Comparison of ENCODE assay signal across 32 mouse cellular contexts in the genomic region with DNA sequence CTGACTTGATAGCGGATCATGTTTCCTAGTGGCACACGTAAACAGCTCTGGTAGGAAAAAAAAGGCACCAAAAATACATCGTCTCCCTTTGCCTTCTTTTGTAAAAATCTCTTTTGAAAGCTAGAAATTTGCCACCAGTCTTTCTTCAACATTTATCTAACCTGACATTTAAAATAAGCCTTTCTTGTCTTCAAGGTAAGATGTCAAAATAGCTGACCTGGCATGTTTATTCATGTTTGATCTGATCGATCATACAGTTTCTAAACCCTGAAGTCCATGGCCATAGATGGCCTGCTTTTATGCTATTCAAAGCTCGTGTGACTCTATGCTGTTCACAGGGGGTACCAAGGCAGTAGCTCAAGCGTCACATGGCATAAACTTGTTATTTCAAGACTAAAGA.
"Had no signal": no experiment of that assay in that cellular context is flagged by ENCODE, and none has a peak within 500 bp of the region (broad histone marks: within the 10 kb centered on the region; RNA-seq: fewer than 3 reads in every experiment).

No protein-coding gene starts in this region.

- DNase-seq: left cerebral cortex, postnatal 4 days; liver; liver, embryonic 13.5 days; liver, postnatal 0 days; lung, adult 18-20 months; lung, adult 2 months; lung, embryonic 14.5 days; lung, postnatal 10 days; lung, postnatal 14 days; lung, postnatal 36 days; lung, postnatal 4 days; midbrain, embryonic 14.5 days had no signal

- H3K4me2 ChIP-seq: limb, embryonic 12.5 days; limb, embryonic 13.5 days; limb, embryonic 15.5 days; liver, embryonic 11.5 days; liver, embryonic 12.5 days; liver, embryonic 13.5 days; liver, embryonic 15.5 days; lung, embryonic 14.5 days; lung, embryonic 15.5 days; midbrain, embryonic 11.5 days; midbrain, embryonic 12.5 days; midbrain, embryonic 13.5 days; midbrain, embryonic 15.5 days; neural tube, embryonic 12.5 days had no signal

- H3K4me1 ChIP-seq: limb, embryonic 13.5 days; limb, embryonic 15.5 days; liver, embryonic 12.5 days; liver, embryonic 13.5 days; liver, embryonic 15.5 days; lung, embryonic 15.5 days; neural tube, embryonic 12.5 days had no signal

- ATAC-seq: liver, embryonic 12.5 days; liver, postnatal 0 days; lung, postnatal 0 days; midbrain, embryonic 13.5 days; midbrain, embryonic 15.5 days; midbrain, embryonic 16.5 days had no signal

- H3K4me3 ChIP-seq: limb, embryonic 10.5 days; limb, embryonic 12.5 days; limb, embryonic 13.5 days; limb, embryonic 15.5 days; liver, embryonic 12.5 days; liver, embryonic 13.5 days; liver, embryonic 15.5 days; lung, embryonic 15.5 days; megakaryocyte, embryonic 14.5 days; midbrain, embryonic 10.5 days; midbrain, embryonic 12.5 days; midbrain, embryonic 13.5 days; midbrain, embryonic 15.5 days; myocyte; neural tube, embryonic 12.5 days had no signal

- H3K27me3 ChIP-seq: limb, embryonic 12.5 days; limb, embryonic 13.5 days; limb, embryonic 15.5 days; liver, embryonic 12.5 days; liver, embryonic 13.5 days; liver, embryonic 15.5 days; lung, embryonic 15.5 days; megakaryocyte, embryonic 14.5 days; midbrain, embryonic 13.5 days; midbrain, embryonic 15.5 days; neural tube, embryonic 12.5 days had no signal

- H3K27ac ChIP-seq: limb, embryonic 10.5 days; limb, embryonic 12.5 days; limb, embryonic 13.5 days; limb, embryonic 15.5 days; liver, embryonic 12.5 days; liver, embryonic 13.5 days; liver, embryonic 14.5 days; liver, embryonic 15.5 days; lung, embryonic 15.5 days; macrophage; midbrain, embryonic 10.5 days; midbrain, embryonic 12.5 days; midbrain, embryonic 13.5 days; midbrain, embryonic 15.5 days; neural tube, embryonic 12.5 days had no signal

- H3K36me3 ChIP-seq: limb, embryonic 10.5 days; limb, embryonic 12.5 days; limb, embryonic 13.5 days; limb, embryonic 15.5 days; liver, embryonic 12.5 days; liver, embryonic 13.5 days; liver, embryonic 15.5 days; lung, embryonic 15.5 days; midbrain, embryonic 10.5 days; midbrain, embryonic 12.5 days; midbrain, embryonic 13.5 days; midbrain, embryonic 15.5 days; neural tube, embryonic 12.5 days had no signal

- H3K9me3 ChIP-seq: limb, embryonic 10.5 days; limb, embryonic 12.5 days; limb, embryonic 13.5 days; limb, embryonic 15.5 days; liver, embryonic 12.5 days; liver, embryonic 13.5 days; liver, embryonic 15.5 days; lung, embryonic 15.5 days; megakaryocyte, embryonic 14.5 days; midbrain, embryonic 10.5 days; midbrain, embryonic 12.5 days; midbrain, embryonic 13.5 days; midbrain, embryonic 15.5 days; neural tube, embryonic 12.5 days had no signal

- H3K9ac ChIP-seq: limb, embryonic 12.5 days; limb, embryonic 13.5 days; limb, embryonic 15.5 days; liver, embryonic 12.5 days; liver, embryonic 13.5 days; liver, embryonic 14.5 days; liver, embryonic 15.5 days; liver, postnatal 0 days; lung, embryonic 14.5 days; lung, embryonic 15.5 days; midbrain, embryonic 12.5 days; midbrain, embryonic 13.5 days; midbrain, embryonic 15.5 days; neural tube, embryonic 12.5 days had no signal
